Mouse (Mus musculus): ENCODE data around the gene Tchhl1.

DNA sequence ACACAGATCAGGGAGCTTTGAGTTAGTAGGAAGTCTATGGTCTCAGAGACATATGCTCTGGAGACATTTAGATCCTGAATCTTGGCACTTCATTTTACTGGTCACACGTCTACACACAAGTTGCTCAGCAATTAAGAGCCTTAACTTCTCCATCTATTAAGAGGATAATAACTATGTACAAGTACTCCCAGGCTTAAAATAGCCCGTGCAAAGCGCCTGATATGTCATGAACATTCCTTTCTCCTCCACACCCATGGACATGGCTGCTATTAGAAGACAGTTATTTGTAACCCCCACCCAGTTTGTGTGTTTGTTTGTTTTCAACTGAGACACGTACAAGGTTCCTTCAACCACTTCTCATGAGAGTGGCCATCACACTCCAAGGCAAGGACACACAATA is 1.4 kb upstream of the Tchhl1 start:
- TF ChIP-seq CTCF (conservative IDR thresholded peaks at IDR 0.05; ENCODE audit: low read length) = no peak
- no peak for TF ChIP-seq POU5F1 (IDR thresholded peaks at IDR 0.05; ENCODE audit: borderline replicate concordance, low read length)
- no peak for TF ChIP-seq NANOG (IDR thresholded peaks at IDR 0.05; ENCODE audit: borderline replicate concordance, low read length)

All from E14TG2a.4 (cell line).